Mouse (Mus musculus) midbrain, embryonic 10.5 days (tissue): ENCODE results near the gene Sgms1. TPM values are rescaled to one million over a fixed set of nuclear protein-coding genes. Genes with fewer than 3 reads are reported as not detected.

Experiments used
- DNase-seq: peaks from one replicate; pipeline ENCODE4 v3.0.0-alpha.2; 2017; ENCODE audit warnings: low spot score
- H3K27ac ChIP-seq: fragments of 300-500 bp; sonication (generic); replicated peaks from 2 replicates; pipeline ENCODE4 v1.5.1; 2016; ENCODE audit warnings: mild to moderate bottlenecking
- H3K27me3 ChIP-seq: fragments of 300-500 bp; sonication (generic); 2 replicates; pipeline ENCODE4 v1.6.1; 2016; ENCODE audit warnings: low read depth, mild to moderate bottlenecking; ENCODE audit not compliant: poor library complexity, severe bottlenecking
- H3K36me3 ChIP-seq: fragments of 300-500 bp; sonication (generic); 2 replicates; pipeline ENCODE4 v1.6.1; 2016; ENCODE audit warnings: mild to moderate bottlenecking, moderate library complexity
- H3K4me1 ChIP-seq: fragments of 300-500 bp; sonication (generic); 2 replicates; pipeline ENCODE4 v1.6.1; 2016
- H3K4me3 ChIP-seq: fragments of 300-500 bp; sonication (generic); 2 replicates; pipeline ENCODE4 v1.5.1; 2016; ENCODE audit warnings: mild to moderate bottlenecking, moderate library complexity
- H3K9me3 ChIP-seq: fragments of 300-500 bp; sonication (generic); replicated peaks from 2 replicates; pipeline ENCODE4 v1.6.1; 2016; ENCODE audit warnings: mild to moderate bottlenecking
- WGBS: fragments of 180-500 bp; shearing (Covaris S2); methylation state at CpG from one replicate; pipeline ENCODE4 v1.1.7; 2016; 5-methylcytosine and 5-hydroxymethylcytosine counted together
- polyA plus RNA-seq: library from polyadenylated mRNA; unstranded; fragments of >200 nt; fragmentation: Nextera tagmentation; extraction: Ambion mirVana; gene quantifications from 2 replicates; pipeline ENCODE4 v1.2.1, GENCODE M21; 2016

Sgms1 gene
- polyA plus RNA-seq, 1 experiment from 2014 or later, result 13.1 TPM

DNA sequence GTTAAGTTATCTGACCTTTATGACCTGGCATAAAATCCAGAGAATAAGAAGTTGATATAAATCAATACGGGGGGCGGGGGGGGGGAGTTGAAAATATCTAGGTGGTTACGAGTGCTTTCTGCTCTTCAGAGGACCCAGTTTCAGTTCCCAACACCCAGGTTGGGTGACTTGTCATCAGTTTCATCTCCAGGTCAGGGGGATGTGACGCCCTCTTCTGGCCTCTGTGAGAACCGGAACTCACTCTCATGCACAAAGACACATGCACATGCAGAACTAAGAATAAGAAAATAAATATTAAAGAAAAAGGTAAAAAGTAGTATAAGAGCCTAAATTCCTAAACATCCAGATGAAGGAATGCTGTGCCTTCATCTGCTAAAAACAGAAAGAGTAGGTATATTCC lies 79.0 kb downstream of the Sgms1 start:
- WGBS, result 93% methylated on average over 5 of the region's 5 CpGs
- H3K9me3 ChIP-seq, result no peaks in the 10 kb centered on the region
- H3K4me3 ChIP-seq, result no peak overlapping the region
- no peaks in the 10 kb centered on the region for H3K27me3 ChIP-seq
- H3K4me1 ChIP-seq, result no peaks in the 10 kb centered on the region
- H3K27ac ChIP-seq, result no peak overlapping the region
- no peak for DNase-seq
- H3K36me3 ChIP-seq, result no peaks in the 10 kb centered on the region

DNA sequence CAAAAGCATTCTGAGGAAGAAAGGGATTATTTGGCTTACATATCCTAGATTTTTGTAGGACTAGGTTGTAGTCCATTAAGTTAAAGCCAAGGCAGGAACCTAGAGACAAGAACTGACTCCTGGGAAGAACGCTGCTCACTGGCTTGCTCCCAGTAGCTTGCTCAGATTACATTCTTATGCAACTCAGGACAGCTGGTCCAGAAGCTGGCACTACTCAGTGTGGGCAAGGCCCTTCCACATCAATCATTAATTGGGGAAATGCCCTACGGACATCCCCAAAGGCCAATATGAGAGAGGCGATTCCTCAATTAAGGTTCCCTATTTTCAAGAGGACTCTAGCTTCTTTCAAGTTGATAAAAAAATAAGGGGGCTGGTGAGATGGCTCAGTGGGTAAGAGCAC lies 80.2 kb downstream of the Sgms1 start:
- H3K36me3 ChIP-seq, result no peaks in the 10 kb centered on the region
- DNase-seq, result no peak
- 95% methylated on average over 3 of the region's 3 CpGs for WGBS
- no peak overlapping the region for H3K27ac ChIP-seq
- no peak overlapping the region for H3K4me3 ChIP-seq
- no peaks in the 10 kb centered on the region for H3K27me3 ChIP-seq
- no peaks in the 10 kb centered on the region for H3K9me3 ChIP-seq
- H3K4me1 ChIP-seq, result peaks cover 7% of the 10 kb centered on the region

DNA sequence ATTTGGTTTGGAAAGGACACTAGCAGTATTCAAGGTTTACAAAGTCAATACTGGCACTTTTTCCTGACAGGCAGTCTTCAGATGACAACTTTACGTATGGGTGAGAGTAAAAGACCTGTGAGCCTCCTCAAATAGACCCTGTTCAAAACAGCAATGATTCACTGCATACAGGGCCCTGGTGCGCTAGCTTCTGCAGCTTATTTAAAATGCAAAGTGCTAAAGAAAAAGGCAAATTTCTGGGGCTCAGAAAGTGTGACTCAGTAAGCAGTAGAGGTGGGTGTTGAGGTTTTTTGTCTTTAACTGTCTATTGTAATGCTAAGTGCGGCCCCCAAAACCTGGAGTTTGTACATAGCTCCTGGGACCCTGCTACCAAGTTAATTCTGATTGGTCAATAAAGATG lies 81.2 kb downstream of the Sgms1 start:
- H3K9me3 ChIP-seq, result no peaks in the 10 kb centered on the region
- H3K4me1 ChIP-seq, result peaks cover 11% of the 10 kb centered on the region
- H3K27me3 ChIP-seq, result no peaks in the 10 kb centered on the region
- no peak for DNase-seq
- no peaks in the 10 kb centered on the region for H3K36me3 ChIP-seq
- no peak overlapping the region for H3K27ac ChIP-seq
- 88% methylated on average over 3 of the region's 3 CpGs for WGBS
- H3K4me3 ChIP-seq, result no peak overlapping the region

DNA sequence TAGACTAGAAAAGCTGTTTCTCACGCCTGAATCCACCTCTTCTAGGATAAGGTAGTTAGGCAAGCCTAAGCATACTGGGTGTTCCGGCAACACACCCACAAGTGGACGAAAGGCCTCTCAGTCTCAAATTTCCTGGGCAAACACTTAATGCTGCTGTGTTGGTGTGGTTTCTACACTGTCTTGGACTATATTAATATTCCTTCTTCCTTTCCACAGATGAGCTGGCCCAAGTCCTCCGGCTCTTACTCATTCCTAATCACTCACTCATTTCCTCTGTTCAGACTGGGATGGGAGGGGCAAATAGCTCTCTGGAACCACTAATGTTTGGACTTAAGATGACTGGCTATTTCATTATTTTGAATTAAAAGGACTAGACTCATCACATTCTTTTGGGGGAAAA lies 84.6 kb downstream of the Sgms1 start:
- H3K9me3 ChIP-seq, result no peaks in the 10 kb centered on the region
- 53% methylated on average over 4 of the region's 4 CpGs for WGBS
- no peak for DNase-seq
- H3K4me3 ChIP-seq, result no peak overlapping the region
- no peaks in the 10 kb centered on the region for H3K36me3 ChIP-seq
- no peaks in the 10 kb centered on the region for H3K27me3 ChIP-seq
- peaks cover 11% of the 10 kb centered on the region for H3K4me1 ChIP-seq
- H3K27ac ChIP-seq, result 0 out of 2 replicates have a peak overlapping the region, but pooled peaks have one; percentile 2

DNA sequence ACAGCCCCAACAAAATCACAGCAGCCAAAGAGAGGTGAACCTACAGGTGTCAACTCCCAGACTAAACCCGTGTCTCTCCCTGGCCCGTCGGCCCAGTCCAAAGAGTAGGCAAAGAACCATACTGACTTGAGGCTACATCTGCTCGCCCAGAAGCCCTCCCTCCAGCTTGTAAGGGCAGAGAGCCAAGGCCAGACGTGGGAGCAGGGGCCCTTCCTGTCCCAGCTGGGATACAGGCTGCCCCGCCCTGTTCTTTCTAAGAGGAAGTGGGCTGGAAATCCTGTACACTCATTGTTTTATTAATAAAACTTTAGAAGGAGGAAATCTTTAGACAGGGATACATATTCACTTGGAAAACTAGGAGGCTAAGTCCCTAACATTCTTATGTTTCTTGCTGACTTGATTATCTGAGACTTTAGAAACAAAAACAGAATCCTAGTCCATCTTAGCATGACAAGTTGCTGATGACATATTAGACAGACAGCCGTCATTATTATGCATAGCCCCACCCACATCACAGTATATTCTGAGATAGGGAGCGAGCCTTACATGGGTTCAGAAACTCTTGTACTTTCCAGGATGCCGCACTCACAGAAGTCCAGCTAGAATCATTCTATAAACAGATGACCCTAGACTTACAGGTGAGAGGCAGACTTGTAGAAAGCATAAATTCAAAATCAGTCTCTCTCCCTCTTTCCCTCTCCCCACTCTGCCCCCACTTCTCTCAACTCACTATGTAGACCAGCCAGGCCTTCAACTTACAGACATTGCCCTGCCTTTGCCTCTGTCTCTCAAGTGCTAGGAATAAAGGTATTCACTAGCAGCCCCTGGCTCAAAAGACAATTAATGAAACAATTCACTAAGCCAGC lies 85.3 kb downstream of the Sgms1 start:
- DNase-seq, result no peak
- 80% methylated on average over 9 of the region's 9 CpGs for WGBS
- Histone ChIP-seq H3K9me3 (no peaks in the 10 kb centered on the region), H3K27me3 (no peaks in the 10 kb centered on the region), H3K27ac (0 out of 2 replicates have a peak overlapping the region, but pooled peaks have one; percentile 2), H3K4me1 (peaks cover 11% of the 10 kb centered on the region), H3K36me3 (0 out of 2 replicates have a peak, but pooled peaks cover 3% of the 10 kb centered on the region), H3K4me3 (no peak overlapping the region)

DNA sequence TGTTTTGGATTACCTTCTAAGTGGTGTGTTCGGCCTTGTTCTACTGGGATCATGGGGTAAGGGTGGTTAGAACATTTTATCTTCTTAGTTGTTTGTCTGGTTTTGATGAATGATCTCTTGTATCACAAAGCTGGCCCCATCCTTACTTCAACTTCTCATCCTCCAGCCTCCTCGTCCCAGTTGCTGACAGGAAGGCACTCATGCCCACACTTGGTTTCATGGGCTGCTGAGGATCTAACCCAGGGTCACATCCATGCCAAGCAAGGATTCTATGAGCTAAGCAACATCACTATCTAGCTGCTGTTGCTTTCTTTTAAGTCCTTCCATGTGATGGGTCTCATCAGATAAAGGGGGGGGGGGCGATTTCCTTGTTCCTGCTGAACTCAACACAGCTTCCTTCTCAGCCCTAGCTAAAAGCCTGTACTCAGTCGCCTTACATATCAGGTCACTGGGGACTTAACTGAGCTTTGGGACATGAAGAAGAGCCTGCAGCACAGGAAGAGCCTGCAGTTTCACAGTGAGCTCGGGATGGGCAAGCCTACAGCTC lies 86.6 kb downstream of the Sgms1 start:
- Histone ChIP-seq H3K27me3 (no peaks in the 10 kb centered on the region), H3K4me3 (no peak overlapping the region), H3K9me3 (no peaks in the 10 kb centered on the region), H3K36me3 (0 out of 2 replicates have a peak, but pooled peaks cover 4% of the 10 kb centered on the region), H3K27ac (0 out of 2 replicates have a peak overlapping the region, but pooled peaks have one; percentile 2), H3K4me1 (peaks cover 11% of the 10 kb centered on the region)
- DNase-seq, result no peak
- 77% methylated on average over 5 of the region's 5 CpGs for WGBS

DNA sequence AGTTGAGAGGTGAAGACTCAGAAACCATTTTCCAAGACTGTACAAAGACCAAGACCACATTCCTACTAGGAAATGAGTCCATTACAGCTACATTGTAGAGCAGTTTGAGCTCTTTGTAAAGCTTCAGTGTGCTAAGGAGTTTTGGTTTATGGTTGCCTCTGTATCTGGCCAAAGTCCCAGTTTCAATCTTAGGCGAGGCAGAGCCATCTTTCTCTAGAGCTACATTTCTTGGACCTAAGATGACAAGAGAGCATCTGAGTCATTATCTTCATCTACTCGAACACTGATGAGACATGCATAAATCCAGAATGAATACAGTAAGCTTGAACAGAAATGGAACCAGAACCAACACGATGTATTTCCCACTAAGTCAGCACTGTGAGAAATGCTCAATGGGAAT lies 87.9 kb downstream of the Sgms1 start:
- H3K9me3 ChIP-seq, result no peaks in the 10 kb centered on the region
- H3K4me1 ChIP-seq, result peaks cover 11% of the 10 kb centered on the region
- DNase-seq, result no peak
- H3K27ac ChIP-seq, result no peak overlapping the region
- 89% methylated on average over 3 of the region's 3 CpGs for WGBS
- H3K27me3 ChIP-seq, result no peaks in the 10 kb centered on the region
- H3K4me3 ChIP-seq, result no peak overlapping the region
- H3K36me3 ChIP-seq, result 0 out of 2 replicates have a peak, but pooled peaks cover 4% of the 10 kb centered on the region

DNA sequence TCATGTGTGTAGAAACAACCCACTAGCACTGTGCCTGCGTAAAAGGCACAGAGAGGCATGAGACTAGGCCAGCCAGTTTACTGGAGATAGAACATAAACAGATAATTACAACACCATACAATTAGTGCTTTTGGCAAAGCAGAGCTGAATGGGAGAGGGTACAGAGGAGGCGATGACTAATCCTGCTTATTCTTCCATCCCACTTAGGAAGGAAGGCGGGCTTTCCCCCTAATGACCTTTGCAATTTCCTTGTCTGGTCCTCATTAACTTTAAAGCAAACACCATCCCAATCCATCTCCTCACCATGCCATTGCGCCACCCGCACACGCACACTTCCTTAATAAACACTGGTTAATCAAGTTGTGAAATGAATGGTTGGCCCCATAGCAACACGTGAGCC lies 91.3 kb downstream of the Sgms1 start:
- Histone ChIP-seq H3K4me3 (no peak overlapping the region), H3K27ac (no peak overlapping the region), H3K36me3 (0 out of 2 replicates have a peak, but pooled peaks cover 4% of the 10 kb centered on the region), H3K4me1 (peaks cover 7% of the 10 kb centered on the region; the same call in 1 of the 2 replicates), H3K27me3 (no peaks in the 10 kb centered on the region), H3K9me3 (no peaks in the 10 kb centered on the region)
- 67% methylated on average over 7 of the region's 7 CpGs for WGBS
- no peak for DNase-seq

DNA sequence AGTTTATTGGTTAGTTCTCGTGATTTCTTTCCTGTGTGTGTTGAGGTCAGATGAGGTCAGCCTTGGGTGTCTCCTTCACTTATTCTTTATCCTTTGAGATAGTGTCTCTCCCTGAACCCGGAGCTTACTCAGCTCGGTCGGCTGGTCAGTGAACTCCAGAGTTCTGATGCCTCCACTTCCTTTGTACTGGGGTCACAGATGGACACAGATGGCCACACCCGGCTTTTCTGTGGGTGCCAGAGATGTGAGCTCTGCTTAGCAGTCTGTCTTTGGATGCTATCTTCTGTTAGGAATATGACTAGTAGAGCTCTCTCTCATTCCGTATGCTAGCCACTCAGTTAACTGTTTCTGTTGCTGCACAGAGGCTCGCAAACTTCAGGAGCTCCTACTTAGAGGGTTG lies 92.7 kb downstream of the Sgms1 start:
- no peak for DNase-seq
- Histone ChIP-seq H3K9me3 (no peaks in the 10 kb centered on the region), H3K4me3 (no peak overlapping the region), H3K27ac (no peak overlapping the region), H3K36me3 (0 out of 2 replicates have a peak, but pooled peaks cover 4% of the 10 kb centered on the region), H3K4me1 (peaks cover 11% of the 10 kb centered on the region; the same call in 1 of the 2 replicates), H3K27me3 (no peaks in the 10 kb centered on the region)
- 89% methylated on average over 7 of the region's 7 CpGs for WGBS

DNA sequence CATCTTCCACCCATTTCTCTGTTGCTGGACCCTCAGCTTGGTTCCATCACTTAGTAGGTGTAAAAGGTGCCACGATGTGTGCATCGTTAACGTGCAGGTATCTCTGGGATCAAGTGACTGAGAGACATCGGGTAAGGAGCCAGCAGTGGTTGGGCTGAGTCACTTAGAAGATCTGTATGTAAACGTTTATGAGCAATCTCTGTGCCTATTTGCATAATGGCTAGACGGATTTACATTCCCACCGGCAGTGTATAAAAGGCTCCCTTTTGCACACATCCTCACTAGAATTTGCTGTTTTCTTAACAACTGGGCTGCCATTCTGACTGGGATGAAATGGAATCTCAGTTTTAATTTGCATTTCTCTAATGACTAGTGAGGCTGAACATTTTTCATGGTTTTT lies 93.9 kb downstream of the Sgms1 start:
- no peak overlapping the region for H3K4me3 ChIP-seq
- 0 out of 2 replicates have a peak, but pooled peaks cover 4% of the 10 kb centered on the region for H3K36me3 ChIP-seq
- H3K9me3 ChIP-seq, result no peaks in the 10 kb centered on the region
- DNase-seq, result no peak
- peaks cover 11% of the 10 kb centered on the region; the same call in 1 of the 2 replicates for H3K4me1 ChIP-seq
- H3K27me3 ChIP-seq, result no peaks in the 10 kb centered on the region
- WGBS, result 87% methylated on average over 7 of the region's 7 CpGs
- no peak overlapping the region for H3K27ac ChIP-seq

DNA sequence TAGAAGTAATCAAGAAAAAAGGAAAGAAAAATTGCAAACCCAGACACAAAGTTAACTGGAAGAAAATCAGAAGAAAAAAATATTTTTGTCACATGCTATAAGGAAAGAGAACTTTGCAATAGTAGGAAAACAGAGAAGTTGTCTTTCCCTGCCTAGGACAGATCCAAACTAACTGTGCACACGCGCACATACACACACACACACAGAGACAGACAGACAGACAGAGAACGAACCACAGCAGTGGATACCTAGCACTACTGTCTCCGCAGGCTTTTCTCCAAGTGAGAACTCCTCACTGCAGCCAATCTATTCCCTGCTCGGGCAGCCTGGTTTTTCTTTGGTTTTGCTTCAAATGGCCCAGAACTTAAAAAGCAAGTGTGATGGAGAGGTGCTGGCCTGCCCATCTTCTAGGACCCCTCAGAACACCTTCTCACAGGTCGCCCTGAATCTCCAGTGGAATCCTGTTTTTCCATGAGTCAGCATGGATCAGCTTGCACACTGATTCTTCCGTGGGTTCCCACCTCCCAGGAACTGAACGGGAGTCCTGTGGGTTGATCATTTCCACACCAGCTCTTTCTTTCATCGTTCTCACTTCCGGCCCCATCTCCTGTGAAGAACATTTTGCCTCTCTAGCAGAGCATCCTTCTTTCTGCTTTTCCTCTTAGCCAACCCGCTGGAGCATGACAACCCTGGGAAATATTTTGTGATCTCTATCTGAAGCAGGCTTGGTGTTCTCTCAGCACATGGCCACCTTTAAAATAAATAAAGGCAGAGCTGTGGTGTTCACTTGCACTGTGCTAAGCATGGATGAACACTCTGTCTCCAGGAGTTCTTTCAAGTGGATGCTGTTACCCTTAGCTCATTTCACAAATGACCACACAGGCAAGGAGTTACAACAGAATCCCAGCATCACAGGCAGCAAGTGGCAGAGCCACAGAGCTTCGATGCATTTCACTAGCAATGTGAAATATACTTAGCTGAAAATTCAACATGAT lies 96.4 kb downstream of the Sgms1 start:
- Histone ChIP-seq H3K4me3 (no peak overlapping the region), H3K9me3 (no peaks in the 10 kb centered on the region), H3K27me3 (no peaks in the 10 kb centered on the region), H3K27ac (no peak overlapping the region), H3K36me3 (no peaks in the 10 kb centered on the region), H3K4me1 (peaks cover 25% of the 10 kb centered on the region)
- DNase-seq, result no peak
- WGBS, result 82% methylated on average over 12 of the region's 12 CpGs

DNA sequence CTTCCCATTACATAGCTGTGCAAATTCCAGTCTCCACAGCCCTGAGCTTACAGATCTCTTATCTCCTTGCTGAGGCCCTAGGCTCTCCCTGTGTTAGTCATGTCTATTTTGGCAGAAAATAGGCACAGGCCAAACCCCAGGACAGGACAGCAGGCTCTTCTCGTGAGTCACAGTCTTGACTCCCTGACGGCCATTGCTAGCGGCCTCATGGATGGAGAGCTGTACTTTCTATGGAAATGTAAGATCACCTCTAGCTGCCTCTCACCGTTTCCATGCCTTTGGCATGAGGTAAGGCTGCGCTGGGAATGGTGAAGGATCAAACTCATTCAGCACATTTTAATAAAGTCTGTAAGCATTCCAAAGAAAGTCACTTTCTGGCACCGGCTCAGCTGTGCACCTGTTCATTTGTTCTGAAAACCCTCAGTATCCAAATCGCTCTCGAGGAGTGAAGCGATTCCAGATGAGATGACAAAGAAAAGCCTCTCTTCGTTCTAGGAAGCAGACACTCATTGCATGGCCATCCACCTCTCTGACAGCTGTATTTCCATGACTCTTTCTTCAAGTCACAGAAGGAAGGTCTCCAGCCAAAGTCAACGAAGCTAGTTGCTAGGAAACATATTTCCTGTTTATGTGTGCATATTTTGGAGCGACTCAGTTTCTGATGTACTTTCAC lies 97.3 kb downstream of the Sgms1 start:
- Histone ChIP-seq H3K27me3 (no peaks in the 10 kb centered on the region), H3K4me3 (no peak overlapping the region), H3K36me3 (no peaks in the 10 kb centered on the region), H3K9me3 (no peaks in the 10 kb centered on the region), H3K4me1 (peaks cover 25% of the 10 kb centered on the region), H3K27ac (no peak overlapping the region)
- no peak for DNase-seq
- WGBS, result 88% methylated on average over 12 of the region's 12 CpGs
